Mouse (Mus musculus): Measurements from ENCODE around the gene Nyap2.
A peak's percentile ranks its signal among the peaks of the same experiment; 100 is the strongest.

The Nyap2 gene

GRCm38 (mm10) chr1:81076831-81077664 lies at the start of gene Nyap2:
Nyap2 (plus strand) TSS chr1:81076950.
- peak; percentile 60 for DNase-seq (ENCODE audit: low spot score)

- no peak for DNase-seq (ENCODE audit: low spot score)
Measured at GRCm38 (mm10) chr1:81042907-81043868, 33.6 kb upstream of the Nyap2 start.

- no peak for DNase-seq (ENCODE audit: low spot score)
Measured at GRCm38 (mm10) chr1:81058340-81058739, 18.4 kb upstream of the Nyap2 start.

GRCm38 (mm10) chr1:81058835-81059234 lies 17.9 kb upstream of the Nyap2 start:
- no peak for DNase-seq (ENCODE audit: low spot score)

- no peak for DNase-seq (ENCODE audit: low spot score)
Measured at GRCm38 (mm10) chr1:81062811-81063210, 13.9 kb upstream of the Nyap2 start.

GRCm38 (mm10) chr1:81076259-81076658 lies 491 bp upstream of the Nyap2 start:
- peak; percentile 31 for DNase-seq (ENCODE audit: low spot score)

- DNase-seq (ENCODE audit: low spot score) = no peak
Measured at GRCm38 (mm10) chr1:81077665-81078314, 1.0 kb downstream of the Nyap2 start.

GRCm38 (mm10) chr1:81087485-81087884 lies 10.7 kb downstream of the Nyap2 start:
- DNase-seq (ENCODE audit: low spot score) = no peak

- no peak for DNase-seq (ENCODE audit: low spot score)
Measured at GRCm38 (mm10) chr1:81090400-81090799, 13.7 kb downstream of the Nyap2 start.

GRCm38 (mm10) chr1:81090979-81091378 lies 14.2 kb downstream of the Nyap2 start:
- DNase-seq (ENCODE audit: low spot score) = no peak

GRCm38 (mm10) chr1:81092056-81092455 lies 15.3 kb downstream of the Nyap2 start:
- DNase-seq (ENCODE audit: low spot score) = no peak

- no peak for DNase-seq (ENCODE audit: low spot score)
Measured at GRCm38 (mm10) chr1:81092886-81093285, 16.1 kb downstream of the Nyap2 start.

- DNase-seq (ENCODE audit: low spot score) = no peak
Measured at GRCm38 (mm10) chr1:81098950-81099349, 22.2 kb downstream of the Nyap2 start.

- no peak for DNase-seq (ENCODE audit: low spot score)
Measured at GRCm38 (mm10) chr1:81101749-81102148, 25.0 kb downstream of the Nyap2 start.

- DNase-seq (ENCODE audit: low spot score) = no peak
Measured at GRCm38 (mm10) chr1:81119732-81120131, 43.0 kb downstream of the Nyap2 start.

GRCm38 (mm10) chr1:81132007-81132712 lies 55.4 kb downstream of the Nyap2 start:
- no peak for DNase-seq (ENCODE audit: low spot score)

GRCm38 (mm10) chr1:81143855-81144254 lies 67.1 kb downstream of the Nyap2 start:
- DNase-seq (ENCODE audit: low spot score) = no peak

- no peak for DNase-seq (ENCODE audit: low spot score)
Measured at GRCm38 (mm10) chr1:81145576-81145975, 68.8 kb downstream of the Nyap2 start.

- DNase-seq (ENCODE audit: low spot score) = no peak
Measured at GRCm38 (mm10) chr1:81169245-81169644, 92.5 kb downstream of the Nyap2 start.

- no peak for DNase-seq (ENCODE audit: low spot score)
Measured at GRCm38 (mm10) chr1:81172703-81173102, 96.0 kb downstream of the Nyap2 start.

- no peak for DNase-seq (ENCODE audit: low spot score)
Measured at GRCm38 (mm10) chr1:81173303-81173702, 96.6 kb downstream of the Nyap2 start.

GRCm38 (mm10) chr1:81179725-81180124 lies 103.0 kb downstream of the Nyap2 start:
- DNase-seq (ENCODE audit: low spot score) = no peak
